Mouse (Mus musculus) embryonic fibroblast, embryonic 13.5 days (primary cell): ENCODE results near the gene Cideb. TPM values are rescaled to one million over a fixed set of nuclear protein-coding genes. Genes with fewer than 3 reads are reported as not detected.

ENCODE experiments used
- H3K27ac ChIP-seq: 2 replicates; pipeline ENCODE4 v1.5.1; 2012; ENCODE audit warnings: low read length, control low read depth, inconsistent platforms; ENCODE audit not compliant: insufficient read depth
- H3K4me1 ChIP-seq: 2 replicates; pipeline ENCODE4 v1.6.1; 2011; ENCODE audit warnings: low read length; ENCODE audit not compliant: control insufficient read depth, insufficient read depth
- H3K4me3 ChIP-seq: 2 replicates; pipeline ENCODE4 v1.5.1; 2011; ENCODE audit warnings: mild to moderate bottlenecking, control low read depth, low read length; ENCODE audit not compliant: insufficient read depth
- CTCF ChIP-seq: IDR thresholded peaks from 2 replicates; pipeline ENCODE4 v1.5.1; 2011; ENCODE audit warnings: mild to moderate bottlenecking, control low read depth, low read length, moderate library complexity, borderline replicate concordance; ENCODE audit not compliant: insufficient read depth
- POLR2A ChIP-seq: IDR thresholded peaks from 2 replicates; pipeline ENCODE4 v1.6.1; 2011; ENCODE audit warnings: low read depth, mild to moderate bottlenecking, control low read depth, low read length, moderate library complexity
- polyA plus RNA-seq: library from polyadenylated mRNA; stranded (reverse); fragments of >200 nt; gene quantifications from 2 replicates; pipeline ENCODE4 v1.2.4, GENCODE M21; 2011; ENCODE audit warnings: low read depth; ENCODE audit not compliant: missing spikeins, insufficient read length

The Cideb gene
- polyA plus RNA-seq, 1 experiment = not detected

GRCm38 (mm10) chr14:55726261-55726660 lies 32.0 kb downstream of the Cideb start:
- Histone ChIP-seq H3K4me3 (no peak overlapping the region), H3K4me1 (peaks cover 8% of the 10 kb centered on the region; the same call in 1 of the 2 replicates), H3K27ac (no peak overlapping the region)
- TF ChIP-seq POLR2A (no peak), CTCF (no peak)

GRCm38 (mm10) chr14:55724411-55724871 lies 33.8 kb downstream of the Cideb start:
- no peak for TF ChIP-seq CTCF
- no peak for TF ChIP-seq POLR2A
- Histone ChIP-seq H3K4me1 (peaks cover 8% of the 10 kb centered on the region; the same call in 1 of the 2 replicates), H3K4me3 (no peak overlapping the region), H3K27ac (no peak overlapping the region; the same call in 1 of the 2 replicates)

- H3K4me1 ChIP-seq = peaks cover 8% of the 10 kb centered on the region; the same call in 1 of the 2 replicates
- H3K27ac ChIP-seq = no peak overlapping the region
- no peak overlapping the region for H3K4me3 ChIP-seq
- TF ChIP-seq POLR2A (no peak), CTCF (no peak)
These were observed 34.8 kb downstream of the Cideb start for GRCm38 (mm10) chr14:55723433-55723832.

- no peak overlapping the region for H3K27ac ChIP-seq
- peaks cover 8% of the 10 kb centered on the region; the same call in 1 of the 2 replicates for H3K4me1 ChIP-seq
- H3K4me3 ChIP-seq = no peak overlapping the region
- TF ChIP-seq POLR2A (no peak), CTCF (no peak)
These were observed 35.8 kb downstream of the Cideb start for GRCm38 (mm10) chr14:55722438-55722945.

GRCm38 (mm10) chr14:55721700-55722437 lies 36.4 kb downstream of the Cideb start, which contains the start of gene Rabggta:
TSS of gene Rabggta (minus strand) at chr14:55722263.
- peak; percentile 97 for TF ChIP-seq CTCF
- peak; percentile 53; the same call in 1 of the 2 replicates for TF ChIP-seq POLR2A
- Histone ChIP-seq H3K4me1 (peaks cover 8% of the 10 kb centered on the region; the same call in 1 of the 2 replicates), H3K4me3 (peak within 1 kb of the TSS; percentile 65), H3K27ac (no peak within 1 kb of the TSS)

GRCm38 (mm10) chr14:55721076-55721475 lies 37.2 kb downstream of the Cideb start:
- peaks cover 8% of the 10 kb centered on the region; the same call in 1 of the 2 replicates for H3K4me1 ChIP-seq
- TF ChIP-seq CTCF (no peak), POLR2A (no peak)
- peak overlapping the region; percentile 65 for H3K4me3 ChIP-seq
- H3K27ac ChIP-seq = no peak overlapping the region

GRCm38 (mm10) chr14:55720666-55721065 lies 37.6 kb downstream of the Cideb start:
- TF ChIP-seq POLR2A (no peak), CTCF (no peak)
- no peak overlapping the region for H3K27ac ChIP-seq
- H3K4me3 ChIP-seq = no peak overlapping the region
- peaks cover 8% of the 10 kb centered on the region; the same call in 1 of the 2 replicates for H3K4me1 ChIP-seq

GRCm38 (mm10) chr14:55719737-55720136 lies 38.5 kb downstream of the Cideb start:
- TF ChIP-seq POLR2A = no peak
- TF ChIP-seq CTCF = no peak
- Histone ChIP-seq H3K4me3 (no peak overlapping the region), H3K27ac (no peak overlapping the region), H3K4me1 (peaks cover 6% of the 10 kb centered on the region; the same call in 1 of the 2 replicates)

- H3K27ac ChIP-seq = no peak overlapping the region
- H3K4me3 ChIP-seq = no peak overlapping the region
- TF ChIP-seq CTCF (no peak), POLR2A (no peak)
- H3K4me1 ChIP-seq = no peaks in the 10 kb centered on the region
These were observed 41.4 kb downstream of the Cideb start for GRCm38 (mm10) chr14:55716884-55717283.

GRCm38 (mm10) chr14:55716271-55716670 lies 42.0 kb downstream of the Cideb start:
- Histone ChIP-seq H3K4me3 (no peak overlapping the region), H3K4me1 (no peaks in the 10 kb centered on the region), H3K27ac (no peak overlapping the region)
- TF ChIP-seq POLR2A = no peak
- TF ChIP-seq CTCF = no peak
